Mouse (Mus musculus) MEL (cell line): ENCODE data around the gene Fermt2. TPM values are rescaled to one million over a fixed set of nuclear protein-coding genes. Genes with fewer than 3 reads are reported as not detected.
A peak's percentile ranks its signal among the peaks of the same experiment; 100 is the strongest.

Experiments used
- DNase-seq: peaks from one replicate; pipeline ENCODE4 v3.0.0; 2011; ENCODE audit warnings: low read depth, low spot score
- H3K27ac ChIP-seq: 2 replicates; pipeline ENCODE4 v1.5.1; 2012; ENCODE audit warnings: low read depth, mild to moderate bottlenecking, control low read depth, low read length, moderate library complexity; ENCODE audit not compliant: control insufficient read depth
- H3K27me3 ChIP-seq, 2 experiments: fragments of 150-350 bp in 1 of 2; sonication (generic) in 1 of 2; 2 replicates each; pipeline ENCODE4 v1.6.1; 2012; ENCODE audit warnings: low read length in 2 of 2, mild to moderate bottlenecking in 2 of 2, improper control_type of control experiment in 1 of 2, moderate library complexity in 1 of 2; ENCODE audit not compliant: insufficient read depth in 2 of 2, control insufficient read depth in 1 of 2
- H3K36me3 ChIP-seq, 2 experiments: 2 replicates each; pipeline ENCODE4 v1.6.1; 2012 to 2014; ENCODE audit warnings: low read length in 2 of 2, improper control_type of control experiment in 1 of 2, inconsistent platforms in 1 of 2, mild to moderate bottlenecking in 1 of 2; ENCODE audit not compliant: insufficient read depth in 2 of 2, control insufficient read depth in 1 of 2
- H3K4me1 ChIP-seq, 2 experiments: fragments of 150-350 bp in 1 of 2; sonication (generic) in 1 of 2; 2 replicates each; pipeline ENCODE4 v1.6.1; 2012; ENCODE audit warnings: low read length in 2 of 2, improper control_type of control experiment in 1 of 2, mild to moderate bottlenecking in 1 of 2; ENCODE audit not compliant: insufficient read depth in 2 of 2, control insufficient read depth in 1 of 2
- H3K4me3 ChIP-seq, 2 experiments: fragments of 150-350 bp in 1 of 2; sonication (generic) in 1 of 2; 2 replicates each; pipeline ENCODE4 v1.5.1; 2012; ENCODE audit warnings: low read depth in 2 of 2, low read length in 2 of 2, mild to moderate bottlenecking in 2 of 2, moderate library complexity in 2 of 2, control low read depth in 1 of 2, improper control_type of control experiment in 1 of 2; ENCODE audit not compliant: control insufficient read depth in 1 of 2, insufficient read depth in 1 of 2
- H3K79me2 ChIP-seq: 2 replicates; pipeline ENCODE4 v1.6.1; 2012; ENCODE audit warnings: mild to moderate bottlenecking, low read length, moderate library complexity; ENCODE audit not compliant: control insufficient read depth, poor library complexity, insufficient read depth
- H3K9ac ChIP-seq: 2 replicates; pipeline ENCODE4 v1.6.1; 2012; ENCODE audit warnings: low read depth, mild to moderate bottlenecking, control low read depth, low read length, moderate library complexity; ENCODE audit not compliant: control insufficient read depth, poor library complexity, severe bottlenecking
- H3K9me3 ChIP-seq: fragments of 150-350 bp; sonication (generic); replicated peaks from 2 replicates; pipeline ENCODE4 v1.6.1; 2012; ENCODE audit warnings: mild to moderate bottlenecking, low read length, improper control_type of control experiment, moderate library complexity; ENCODE audit not compliant: insufficient read depth
- BHLHE40 ChIP-seq: IDR thresholded peaks from 2 replicates; pipeline ENCODE4 v1.6.1; 2012; ENCODE audit warnings: low read depth, mild to moderate bottlenecking, inconsistent platforms, low read length, improper control_type of control experiment, borderline replicate concordance
- CHD1 ChIP-seq: IDR thresholded peaks from 2 replicates; pipeline ENCODE4 v1.6.1; 2012; ENCODE audit warnings: low read depth, mild to moderate bottlenecking, inconsistent platforms, low read length, improper control_type of control experiment
- CHD2 ChIP-seq: IDR thresholded peaks from 2 replicates; pipeline ENCODE4 v1.6.1; 2011; ENCODE audit warnings: low read length, improper control_type of control experiment
- CTCF ChIP-seq, 3 experiments: IDR thresholded peaks in 2 of 3; conservative IDR thresholded peaks in 1 of 3; 2 replicates each; pipeline ENCODE4 v1.5.1; 2011 to 2012; ENCODE audit warnings: low read length in 3 of 3, low read depth in 2 of 3, mild to moderate bottlenecking in 2 of 3, improper control_type of control experiment in 1 of 3, inconsistent platforms in 1 of 3, mixed read lengths in 1 of 3, moderate library complexity in 1 of 3; ENCODE audit not compliant: control insufficient read depth in 1 of 3, insufficient read depth in 1 of 3, poor library complexity in 1 of 3, severe bottlenecking in 1 of 3
- E2F4 ChIP-seq: IDR thresholded peaks from 2 replicates; pipeline ENCODE4 v1.6.1; 2011; ENCODE audit warnings: low read depth, low read length, improper control_type of control experiment, borderline replicate concordance
- ETS1 ChIP-seq: IDR thresholded peaks from 2 replicates; pipeline ENCODE4 v1.6.1; 2012; ENCODE audit warnings: low read depth, mild to moderate bottlenecking, inconsistent platforms, low read length, improper control_type of control experiment, moderate library complexity
- JUND ChIP-seq: IDR thresholded peaks from 2 replicates; pipeline ENCODE4 v1.6.1; 2011; ENCODE audit warnings: low read depth, mild to moderate bottlenecking, improper control_type of control experiment, low read length
- KAT2A ChIP-seq: conservative IDR thresholded peaks from 2 replicates; pipeline ENCODE4 v1.6.1; 2012; ENCODE audit warnings: low read depth, low read length, improper control_type of control experiment, inconsistent platforms
- MAFK ChIP-seq: IDR thresholded peaks from 2 replicates; pipeline ENCODE4 v1.6.1; 2011; ENCODE audit warnings: low read depth, mild to moderate bottlenecking, low read length, improper control_type of control experiment, borderline replicate concordance
- MAX ChIP-seq: IDR thresholded peaks from 2 replicates; pipeline ENCODE4 v1.6.1; 2011; ENCODE audit warnings: low read length, improper control_type of control experiment
- MYC ChIP-seq: IDR thresholded peaks from 2 replicates; pipeline ENCODE4 v1.6.1; 2011; ENCODE audit warnings: low read depth, mild to moderate bottlenecking, low read length, improper control_type of control experiment, moderate library complexity
- NELFE ChIP-seq: IDR thresholded peaks from 2 replicates; pipeline ENCODE4 v1.6.1; 2011; ENCODE audit warnings: low read depth, low read length, improper control_type of control experiment
- POLR2AphosphoS2 ChIP-seq: IDR thresholded peaks from 2 replicates; pipeline ENCODE4 v1.6.1; 2011; ENCODE audit warnings: low read length, improper control_type of control experiment
- RAD21 ChIP-seq: IDR thresholded peaks from 2 replicates; pipeline ENCODE4 v1.6.1; 2011; ENCODE audit warnings: mild to moderate bottlenecking, low read depth, low read length, improper control_type of control experiment
- SMC3 ChIP-seq: IDR thresholded peaks from 2 replicates; pipeline ENCODE4 v1.6.1; 2011; ENCODE audit warnings: low read depth, low read length, improper control_type of control experiment
- TAL1 ChIP-seq: IDR thresholded peaks from 2 replicates; pipeline ENCODE4 v1.6.1; 2012; ENCODE audit warnings: mild to moderate bottlenecking, inconsistent platforms, low read length, moderate library complexity, mixed read lengths
- USF1 ChIP-seq: IDR thresholded peaks from 2 replicates; pipeline ENCODE4 v1.6.1; 2014; ENCODE audit warnings: low read depth, mild to moderate bottlenecking, inconsistent platforms, low read length, improper control_type of control experiment, moderate library complexity
- ZC3H11A ChIP-seq: IDR thresholded peaks from 2 replicates; pipeline ENCODE4 v1.6.1; 2012; ENCODE audit warnings: low read depth, mild to moderate bottlenecking, inconsistent platforms, low read length, improper control_type of control experiment
- ZKSCAN1 ChIP-seq: IDR thresholded peaks from 2 replicates; pipeline ENCODE4 v1.6.1; 2012; ENCODE audit warnings: low read depth, mild to moderate bottlenecking, inconsistent platforms, low read length, improper control_type of control experiment, moderate library complexity
- ZNF384 ChIP-seq: IDR thresholded peaks from 2 replicates; pipeline ENCODE4 v1.6.1; 2012; ENCODE audit warnings: low read depth, mild to moderate bottlenecking, inconsistent platforms, low read length, improper control_type of control experiment
- polyA plus RNA-seq, 2 experiments: library from polyadenylated mRNA; stranded (reverse) in 1 of 2; unstranded in 1 of 2; fragments of >175 nt in 1 of 2; fragments of >200 nt in 1 of 2; gene quantifications; 2 replicates each; pipeline versions ENCODE4 v1.2.1 to v1.2.4; 2012; ENCODE audit warnings: low replicate concordance in 2 of 2, low read depth in 1 of 2; ENCODE audit not compliant: insufficient read length in 2 of 2, insufficient read depth in 1 of 2, missing spikeins in 1 of 2
- total RNA-seq: library from RNA; depleted of rRNA; stranded (reverse); fragments of 300-350 nt; gene quantifications from 2 replicates; pipeline ENCODE4 v1.2.3, GENCODE M21; 2012

The Fermt2 gene
- total and polyA plus RNA-seq, 3 experiments: not detected

- no peak overlapping the region for H3K9ac ChIP-seq
- no peaks in the 10 kb centered on the region for H3K36me3 ChIP-seq
- TF ChIP-seq RAD21: peak; percentile 71
- no peak for TF ChIP-seq MAFK
- TF ChIP-seq SMC3: peak; percentile 66
- peak; percentile 99 for TF ChIP-seq ZNF384
- TF ChIP-seq ZKSCAN1: peak; percentile 26; the same call in 1 of the 2 replicates
- TF ChIP-seq ZC3H11A: 0 out of 2 replicates have a peak, but pooled peaks have one; percentile 6
- peak; percentile 40 to 78 (median 64) for TF ChIP-seq CTCF (IDR thresholded peaks at IDR 0.05 in 2 of 3, conservative IDR thresholded peaks at IDR 0.05 in 1 of 3; ENCODE audit: control insufficient read depth in 1 of 3, insufficient read depth in 1 of 3, low read depth in 2 of 3, low read length in 3 of 3, poor library complexity in 1 of 3, severe bottlenecking in 1 of 3)
- no peak for TF ChIP-seq USF1
- H3K79me2 ChIP-seq: no peaks in the 10 kb centered on the region
- DNase-seq: peak; percentile 78
- H3K27me3 ChIP-seq: peaks cover 0 to 1% of the 10 kb centered on the region in 2 experiments; a peak in 1 of 4 replicates
- no peak overlapping the region for H3K27ac ChIP-seq
- no peaks in the 10 kb centered on the region for H3K9me3 ChIP-seq
- no peaks in the 10 kb centered on the region for H3K4me1 ChIP-seq
- H3K4me3 ChIP-seq: no peak overlapping the region
These were observed 106.7 kb downstream of the Fermt2 start for GRCm38 (mm10) chr14:45423220-45423619.

- Histone ChIP-seq H3K9ac (no peak overlapping the region), H3K27me3 (peaks cover 0 to 1% of the 10 kb centered on the region in 2 experiments; a peak in 1 of 4 replicates), H3K4me1 (no peaks in the 10 kb centered on the region), H3K4me3 (no peak overlapping the region), H3K9me3 (no peaks in the 10 kb centered on the region), H3K36me3 (no peaks in the 10 kb centered on the region), H3K27ac (no peak overlapping the region), H3K79me2 (no peaks in the 10 kb centered on the region)
- TF ChIP-seq E2F4 (no peak), MAX (no peak), ZKSCAN1 (no peak), JUND (no peak), TAL1 (no peak), SMC3 (no peak), MYC (no peak), BHLHE40 (no peak), CHD1 (no peak), CHD2 (no peak), POLR2AphosphoS2 (no peak), RAD21 (no peak), ETS1 (no peak), CTCF (IDR thresholded peaks at IDR 0.05 in 2 of 3, conservative IDR thresholded peaks at IDR 0.05 in 1 of 3; ENCODE audit: control insufficient read depth in 1 of 3, insufficient read depth in 1 of 3, low read depth in 2 of 3, low read length in 3 of 3, poor library complexity in 1 of 3, severe bottlenecking in 1 of 3) (no peak), KAT2A (no peak), NELFE (no peak)
- DNase-seq: peak; percentile 11
These were observed 107.5 kb downstream of the Fermt2 start for GRCm38 (mm10) chr14:45422371-45422770.
